Mouse (Mus musculus) liver, embryonic 15.5 days (tissue): Measurements from ENCODE around the gene Hectd4. TPM values are rescaled to one million over a fixed set of nuclear protein-coding genes. Genes with fewer than 3 reads are reported as not detected.
A peak's percentile ranks its signal among the peaks of the same experiment; 100 is the strongest.

ENCODE experiments used
- ATAC-seq: fragments of 200-750 bp; cut with Nextera tagmentation; 2 replicates; pipeline ENCODE4 v1.8.0; 2017; ENCODE audit warnings: moderate number of reproducible peaks, mild to moderate bottlenecking, moderate library complexity; ENCODE audit not compliant: insufficient read depth
- H3K27ac ChIP-seq: fragments of 300-500 bp; sonication (generic); replicated peaks from 2 replicates; pipeline ENCODE4 v1.5.1; 2015; ENCODE audit warnings: mild to moderate bottlenecking, inconsistent platforms
- H3K27me3 ChIP-seq: fragments of 300-500 bp; sonication (generic); 2 replicates; pipeline ENCODE4 v1.6.1; 2015; ENCODE audit warnings: mild to moderate bottlenecking, inconsistent platforms
- H3K36me3 ChIP-seq: fragments of 300-500 bp; sonication (generic); replicated peaks from 2 replicates; pipeline ENCODE4 v1.6.1; 2015; ENCODE audit warnings: moderate library complexity, mild to moderate bottlenecking, inconsistent platforms
- H3K4me1 ChIP-seq: fragments of 300-500 bp; sonication (generic); replicated peaks from 2 replicates; pipeline ENCODE4 v1.6.1; 2015; ENCODE audit warnings: inconsistent platforms
- H3K4me2 ChIP-seq: fragments of 300-500 bp; sonication (generic); 2 replicates; pipeline ENCODE4 v1.6.1; 2015; ENCODE audit warnings: moderate library complexity, mild to moderate bottlenecking, inconsistent platforms
- H3K4me3 ChIP-seq: fragments of 300-500 bp; sonication (generic); replicated peaks from 2 replicates; pipeline ENCODE4 v1.5.1; 2015; ENCODE audit warnings: mild to moderate bottlenecking, inconsistent platforms
- H3K9ac ChIP-seq: fragments of 300-500 bp; sonication (generic); 2 replicates; pipeline ENCODE4 v1.6.1; 2015; ENCODE audit warnings: moderate library complexity, mild to moderate bottlenecking, inconsistent platforms
- H3K9me3 ChIP-seq: fragments of 300-500 bp; sonication (generic); replicated peaks from 2 replicates; pipeline ENCODE4 v1.6.1; 2016; ENCODE audit warnings: inconsistent platforms
- WGBS: fragments of 180-500 bp; shearing (Covaris S2); methylation state at CpG from one replicate; pipeline ENCODE4 v1.1.7; 2015; ENCODE audit warnings: mixed read lengths; ENCODE audit not compliant: insufficient replicate concordance; 5-methylcytosine and 5-hydroxymethylcytosine counted together
- polyA plus RNA-seq: library from polyadenylated mRNA; unstranded; fragments of >200 nt; fragmentation: Nextera tagmentation; extraction: Ambion mirVana; gene quantifications from 2 replicates; pipeline ENCODE4 v1.2.1, GENCODE M21; 2015

The Hectd4 gene
- polyA plus RNA-seq, 1 experiment from 2014 or later = 10.1 TPM

GRCm38 (mm10) chr5:121233726-121234125 lies 13.7 kb downstream of the Hectd4 start:
- H3K9me3 ChIP-seq = no peaks in the 10 kb centered on the region
- ATAC-seq = peak; percentile 49
- peaks cover 29% of the 10 kb centered on the region for H3K36me3 ChIP-seq
- H3K4me1 ChIP-seq = peaks cover 94% of the 10 kb centered on the region
- peak overlapping the region; percentile 98 for H3K27ac ChIP-seq
- H3K4me2 ChIP-seq = peak overlapping the region; percentile 57
- WGBS = 16% methylated on average over 2 of the region's 2 CpGs
- no peaks in the 10 kb centered on the region for H3K27me3 ChIP-seq
- peak overlapping the region; percentile 49 for H3K9ac ChIP-seq
- peak overlapping the region; percentile 17 for H3K4me3 ChIP-seq

GRCm38 (mm10) chr5:121236171-121236570 lies 16.2 kb downstream of the Hectd4 start:
- peak overlapping the region; percentile 62 for H3K4me2 ChIP-seq
- 16% methylated on average over 5 of the region's 5 CpGs for WGBS
- peak overlapping the region; percentile 26 for H3K4me3 ChIP-seq
- peak; percentile 96 for ATAC-seq
- H3K27me3 ChIP-seq = no peaks in the 10 kb centered on the region
- peaks cover 93% of the 10 kb centered on the region for H3K4me1 ChIP-seq
- peak overlapping the region; percentile 55 for H3K9ac ChIP-seq
- H3K9me3 ChIP-seq = no peaks in the 10 kb centered on the region
- peak overlapping the region; percentile 98 for H3K27ac ChIP-seq
- H3K36me3 ChIP-seq = peaks cover 11% of the 10 kb centered on the region

GRCm38 (mm10) chr5:121238208-121238607 lies 18.2 kb downstream of the Hectd4 start:
- Histone ChIP-seq H3K4me3 (no peak overlapping the region), H3K9me3 (no peaks in the 10 kb centered on the region), H3K36me3 (peaks cover 4% of the 10 kb centered on the region), H3K27ac (peak overlapping the region; percentile 98), H3K9ac (no peak overlapping the region), H3K27me3 (no peaks in the 10 kb centered on the region), H3K4me1 (peaks cover 95% of the 10 kb centered on the region), H3K4me2 (no peak overlapping the region)
- no peak for ATAC-seq
- WGBS = 76% methylated on average over 2 of the region's 2 CpGs

- Histone ChIP-seq H3K27ac (peak overlapping the region; percentile 98), H3K4me3 (no peak overlapping the region), H3K4me1 (peaks cover 95% of the 10 kb centered on the region), H3K9ac (peak overlapping the region; percentile 36), H3K4me2 (peak overlapping the region; percentile 41), H3K9me3 (no peaks in the 10 kb centered on the region), H3K27me3 (no peaks in the 10 kb centered on the region), H3K36me3 (peaks cover 4% of the 10 kb centered on the region; the same call in 1 of the 2 replicates)
- no peak for ATAC-seq
- 58% methylated on average over 5 of the region's 5 CpGs for WGBS
Measured at GRCm38 (mm10) chr5:121239846-121240245, 19.8 kb downstream of the Hectd4 start.

GRCm38 (mm10) chr5:121241182-121241581 lies 21.2 kb downstream of the Hectd4 start:
- Histone ChIP-seq H3K4me2 (peak overlapping the region; percentile 63), H3K27ac (peak overlapping the region; percentile 98), H3K36me3 (no peaks in the 10 kb centered on the region; the same call in 1 of the 2 replicates), H3K9ac (peak overlapping the region; percentile 49), H3K27me3 (no peaks in the 10 kb centered on the region), H3K4me3 (no peak overlapping the region), H3K9me3 (no peaks in the 10 kb centered on the region), H3K4me1 (peaks cover 98% of the 10 kb centered on the region)
- no peak for ATAC-seq

GRCm38 (mm10) chr5:121242261-121242660 lies 22.2 kb downstream of the Hectd4 start:
- H3K4me2 ChIP-seq = peak overlapping the region; percentile 63
- peak overlapping the region; percentile 49 for H3K9ac ChIP-seq
- no peaks in the 10 kb centered on the region for H3K27me3 ChIP-seq
- WGBS = 6% methylated on average over 1 of the region's 1 CpGs
- H3K36me3 ChIP-seq = peaks cover 4% of the 10 kb centered on the region
- H3K4me3 ChIP-seq = peak overlapping the region; percentile 26
- peak; percentile 73 for ATAC-seq
- H3K9me3 ChIP-seq = no peaks in the 10 kb centered on the region
- H3K27ac ChIP-seq = peak overlapping the region; percentile 98
- peaks cover 97% of the 10 kb centered on the region for H3K4me1 ChIP-seq

GRCm38 (mm10) chr5:121242701-121243100 lies 22.7 kb downstream of the Hectd4 start:
- peak overlapping the region; percentile 63 for H3K4me2 ChIP-seq
- no peaks in the 10 kb centered on the region for H3K27me3 ChIP-seq
- 22% methylated on average over 1 of the region's 1 CpGs for WGBS
- peak overlapping the region; percentile 49 for H3K9ac ChIP-seq
- peak; percentile 79 for ATAC-seq
- H3K4me1 ChIP-seq = peaks cover 97% of the 10 kb centered on the region
- no peaks in the 10 kb centered on the region for H3K9me3 ChIP-seq
- H3K27ac ChIP-seq = peak overlapping the region; percentile 98
- peaks cover 9% of the 10 kb centered on the region for H3K36me3 ChIP-seq
- peak overlapping the region; percentile 26 for H3K4me3 ChIP-seq

GRCm38 (mm10) chr5:121243676-121244364 lies 23.8 kb downstream of the Hectd4 start:
- H3K27me3 ChIP-seq = no peaks in the 10 kb centered on the region
- peaks cover 97% of the 10 kb centered on the region for H3K4me1 ChIP-seq
- peak overlapping the region; percentile 98 for H3K27ac ChIP-seq
- WGBS = 31% methylated on average over 1 of the region's 1 CpGs
- peak; percentile 49 for ATAC-seq
- peaks cover 13% of the 10 kb centered on the region for H3K36me3 ChIP-seq
- H3K4me2 ChIP-seq = peak overlapping the region; percentile 63
- H3K9me3 ChIP-seq = no peaks in the 10 kb centered on the region
- peak overlapping the region; percentile 27; the same call in 1 of the 2 replicates for H3K4me3 ChIP-seq
- H3K9ac ChIP-seq = peak overlapping the region; percentile 22

GRCm38 (mm10) chr5:121244365-121244731 lies 24.3 kb downstream of the Hectd4 start:
- peak overlapping the region; percentile 22 for H3K9ac ChIP-seq
- peak overlapping the region; percentile 63 for H3K4me2 ChIP-seq
- peak overlapping the region; percentile 98 for H3K27ac ChIP-seq
- peaks cover 97% of the 10 kb centered on the region for H3K4me1 ChIP-seq
- no peaks in the 10 kb centered on the region for H3K9me3 ChIP-seq
- H3K36me3 ChIP-seq = peaks cover 13% of the 10 kb centered on the region
- WGBS = 21% methylated on average over 5 of the region's 5 CpGs
- peak overlapping the region; percentile 27; the same call in 1 of the 2 replicates for H3K4me3 ChIP-seq
- no peaks in the 10 kb centered on the region for H3K27me3 ChIP-seq
- peak; percentile 41 for ATAC-seq

GRCm38 (mm10) chr5:121245201-121245600 lies 25.2 kb downstream of the Hectd4 start:
- Histone ChIP-seq H3K27ac (peak overlapping the region; percentile 98), H3K27me3 (no peaks in the 10 kb centered on the region), H3K4me2 (peak overlapping the region; percentile 63), H3K4me3 (peak overlapping the region; percentile 27), H3K4me1 (peaks cover 96% of the 10 kb centered on the region), H3K9ac (peak overlapping the region; percentile 43), H3K36me3 (peaks cover 15% of the 10 kb centered on the region), H3K9me3 (no peaks in the 10 kb centered on the region)
- 0 out of 2 replicates have a peak, but pooled peaks have one; percentile 6 for ATAC-seq
- WGBS = 40% methylated on average over 7 of the region's 7 CpGs

- peak overlapping the region; percentile 84 for H3K27ac ChIP-seq
- WGBS = 56% methylated on average over 3 of the region's 3 CpGs
- peak overlapping the region; percentile 28 for H3K9ac ChIP-seq
- peak overlapping the region; percentile 23 for H3K4me2 ChIP-seq
- H3K4me1 ChIP-seq = peaks cover 89% of the 10 kb centered on the region
- no peaks in the 10 kb centered on the region for H3K9me3 ChIP-seq
- peak; percentile 27 for ATAC-seq
- no peak overlapping the region; the same call in 1 of the 2 replicates for H3K4me3 ChIP-seq
- H3K27me3 ChIP-seq = no peaks in the 10 kb centered on the region
- H3K36me3 ChIP-seq = peaks cover 45% of the 10 kb centered on the region
Measured at GRCm38 (mm10) chr5:121248766-121249394, 28.9 kb downstream of the Hectd4 start.
